Mouse (Mus musculus): Measurements from ENCODE around the gene Rybp.

The Rybp gene

DNA sequence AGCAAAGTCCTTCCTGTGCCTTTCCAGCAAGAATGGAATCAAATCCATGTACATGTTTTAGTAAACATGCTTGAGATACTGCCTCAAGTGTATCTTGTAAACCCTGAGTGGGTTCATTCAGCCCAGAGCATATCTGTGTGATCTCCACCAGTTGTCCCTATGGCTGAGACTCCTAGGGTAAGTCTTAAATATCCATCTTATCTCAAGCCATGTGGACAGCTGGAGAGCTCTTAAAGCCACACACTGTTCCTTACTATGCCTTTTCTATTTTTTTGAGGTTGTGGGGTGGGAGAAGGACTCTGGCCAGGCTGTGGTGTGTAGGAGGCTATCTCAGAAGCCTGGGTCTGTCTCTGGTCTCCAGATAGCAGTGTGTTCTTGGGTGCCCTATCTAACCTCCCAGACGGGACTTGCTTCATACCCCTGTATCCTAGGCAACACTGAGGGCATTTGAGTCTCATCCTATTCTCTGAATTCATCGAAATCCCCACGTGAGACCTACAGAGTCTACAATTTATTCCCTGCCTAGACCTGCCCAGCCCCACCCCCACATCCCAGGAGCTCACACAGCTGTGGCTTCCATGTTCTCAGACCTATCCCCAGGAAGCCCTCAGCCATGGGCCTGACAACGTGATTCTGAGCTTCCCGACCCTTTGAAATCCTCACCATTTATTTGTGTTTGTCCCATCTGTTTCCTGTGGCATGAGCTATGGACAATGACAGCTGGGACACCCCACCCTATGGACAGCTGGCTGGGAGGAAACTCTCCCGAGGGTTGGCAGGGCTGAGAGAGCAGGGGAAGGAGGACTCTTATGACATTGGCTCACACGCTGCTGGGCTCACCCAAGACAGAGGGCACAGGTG lies 98.2 kb downstream of the Rybp start:
- peak; percentile 75 for DNase-seq

DNA sequence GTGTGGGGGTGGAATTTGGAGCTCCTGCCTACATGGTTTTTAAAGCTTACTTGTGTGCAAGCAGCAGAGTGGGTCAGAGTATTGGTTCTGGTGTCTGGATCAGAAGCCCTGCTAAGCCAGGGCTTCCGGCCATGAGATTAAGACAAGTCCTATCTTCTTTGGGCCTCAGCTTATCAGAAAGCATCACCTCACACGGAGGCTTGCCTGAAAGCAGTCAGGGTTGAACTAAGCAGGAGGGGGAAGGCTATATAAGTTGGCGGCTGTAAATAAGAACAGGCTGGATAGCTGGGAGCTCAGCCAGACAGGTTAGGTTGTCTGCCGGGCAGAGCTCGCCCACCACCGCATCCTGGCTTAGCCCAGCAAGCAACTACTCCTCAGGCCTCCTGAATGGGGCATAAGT lies 99.5 kb downstream of the Rybp start:
- no peak for DNase-seq

DNA sequence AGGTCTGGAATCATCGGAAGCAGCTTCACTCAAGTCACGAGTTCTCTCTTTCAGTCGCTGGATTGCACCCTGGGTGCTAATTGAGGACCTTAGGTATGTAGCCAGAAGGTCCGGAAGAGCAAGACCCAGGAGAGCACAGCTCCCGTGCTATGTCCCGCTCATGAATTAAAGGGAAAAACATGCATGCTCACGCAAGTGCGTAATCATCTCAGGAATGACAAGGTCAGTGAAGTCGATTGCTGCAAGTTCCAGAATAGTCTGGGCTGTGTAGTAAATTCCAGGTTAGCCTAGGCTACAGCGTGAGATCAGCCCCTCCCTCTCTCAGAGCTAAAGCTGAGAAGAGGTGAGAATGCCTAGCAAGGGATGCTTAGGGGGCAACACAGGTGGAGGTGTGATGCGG lies 100.5 kb downstream of the Rybp start:
- no peak for DNase-seq

DNA sequence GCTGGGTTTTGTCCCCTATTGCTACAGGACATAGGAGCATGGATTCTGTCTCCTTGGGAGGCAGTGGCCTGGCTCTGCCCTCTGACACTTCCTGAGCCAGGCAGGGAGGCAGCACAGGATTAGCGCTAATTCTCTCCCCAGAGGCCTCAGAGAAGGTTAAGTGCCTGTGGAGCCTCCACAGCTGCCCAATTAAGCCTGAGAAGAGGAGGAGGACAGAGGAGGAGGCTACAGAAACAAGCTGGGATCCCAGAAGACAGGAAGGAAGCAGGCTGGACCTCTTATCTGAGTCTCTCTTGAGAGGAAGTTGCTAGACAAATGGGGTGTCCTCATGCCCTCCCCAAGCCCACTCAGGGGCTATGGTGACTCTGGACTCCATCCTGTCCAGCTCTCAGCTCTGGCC lies 101.8 kb downstream of the Rybp start:
- no peak for DNase-seq

DNA sequence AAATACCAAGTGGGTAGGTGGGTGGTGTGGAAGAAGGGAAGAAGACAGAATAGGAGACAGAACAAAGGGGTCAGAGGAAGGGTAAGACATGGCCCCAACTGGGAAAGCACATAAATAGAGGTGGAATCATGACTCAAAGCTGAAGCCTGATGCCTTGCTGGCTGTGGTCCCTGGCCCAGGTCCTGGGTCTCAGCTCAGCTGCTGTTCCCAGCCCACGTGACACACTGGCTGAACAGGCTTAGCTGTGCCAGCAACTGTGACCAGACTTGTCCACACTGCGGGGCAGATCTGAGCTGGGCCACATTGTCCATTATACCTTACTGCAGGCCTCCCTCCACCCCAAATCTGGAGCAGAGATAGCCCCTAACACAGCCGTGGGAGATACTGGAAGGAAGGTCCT lies 103.9 kb downstream of the Rybp start:
- peak; percentile 29 for DNase-seq

DNA sequence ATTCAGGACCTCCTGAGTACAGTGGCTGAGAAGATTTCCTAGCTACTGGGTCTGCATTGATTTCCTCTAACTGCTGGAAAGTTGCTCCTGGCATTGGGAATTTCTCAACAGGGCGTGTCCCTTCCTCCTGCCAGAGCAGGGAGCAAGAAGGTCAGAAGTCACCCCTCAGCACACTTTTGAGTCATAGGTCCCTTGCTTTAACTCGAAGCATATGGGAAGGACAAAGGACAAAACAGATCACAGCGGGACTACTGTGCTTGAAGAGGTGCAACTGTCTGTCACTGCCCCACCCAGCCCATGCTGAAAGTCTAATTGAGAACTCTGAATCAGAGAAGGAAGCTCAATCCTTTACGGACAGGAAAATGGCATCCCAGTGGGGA lies 106.4 kb downstream of the Rybp start:
- DNase-seq, result peak; percentile 51

DNA sequence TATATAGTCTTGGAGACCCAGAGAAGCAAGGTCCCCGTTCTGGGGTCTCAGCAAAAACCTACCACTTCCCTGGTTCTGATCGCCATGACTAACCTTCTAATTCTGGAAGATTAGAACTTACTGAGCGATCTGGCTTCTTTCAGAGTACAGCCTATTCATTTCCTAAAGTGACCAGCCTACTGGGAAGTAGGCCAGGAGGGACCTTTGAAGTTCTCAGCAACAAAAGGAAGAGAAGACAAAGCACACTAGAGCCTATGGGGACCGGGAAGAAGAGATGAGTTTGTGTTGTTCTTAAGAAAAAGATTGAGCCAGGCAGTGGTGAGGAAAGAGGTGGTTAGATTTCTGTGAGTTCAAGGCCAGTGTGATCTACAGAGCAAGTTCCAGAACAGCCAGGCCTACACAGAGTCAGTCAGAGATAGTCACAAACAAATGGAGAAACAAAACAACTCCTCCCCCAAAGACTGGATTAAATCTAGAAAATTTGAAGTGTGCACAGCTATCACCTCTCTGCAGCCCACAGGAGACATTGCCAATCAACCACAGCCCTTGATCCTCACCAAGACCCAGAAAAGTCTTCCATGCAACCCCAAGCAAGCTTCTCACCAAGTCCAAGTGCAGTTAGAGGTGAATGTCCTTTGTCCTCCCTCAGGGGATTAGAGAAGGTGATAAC lies 106.9 kb downstream of the Rybp start:
- peak; percentile 63 for DNase-seq

DNA sequence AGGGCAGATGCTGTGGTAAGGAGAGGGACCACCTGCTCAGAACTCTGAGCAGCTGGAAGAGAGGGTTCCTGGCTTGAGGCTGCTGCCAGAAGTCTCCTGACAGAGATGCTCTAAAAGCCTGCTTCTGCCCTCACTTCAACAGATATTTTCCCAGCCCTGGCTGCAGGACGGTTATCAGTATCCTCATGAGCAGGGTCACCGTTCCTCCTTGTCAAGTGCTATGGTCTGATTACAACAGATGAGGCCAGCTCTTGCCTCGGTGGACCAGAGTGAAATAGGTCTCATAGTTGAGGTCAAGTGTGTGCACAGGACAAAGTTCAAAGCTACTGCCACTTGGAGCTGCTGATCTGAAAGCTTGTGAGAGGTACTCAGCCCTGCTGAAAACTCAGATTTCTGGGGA lies 108.5 kb downstream of the Rybp start:
- no peak for DNase-seq

All from lung, postnatal 36 days (tissue).